Mouse (Mus musculus): ENCODE data around the gene Pola1.

DNA sequence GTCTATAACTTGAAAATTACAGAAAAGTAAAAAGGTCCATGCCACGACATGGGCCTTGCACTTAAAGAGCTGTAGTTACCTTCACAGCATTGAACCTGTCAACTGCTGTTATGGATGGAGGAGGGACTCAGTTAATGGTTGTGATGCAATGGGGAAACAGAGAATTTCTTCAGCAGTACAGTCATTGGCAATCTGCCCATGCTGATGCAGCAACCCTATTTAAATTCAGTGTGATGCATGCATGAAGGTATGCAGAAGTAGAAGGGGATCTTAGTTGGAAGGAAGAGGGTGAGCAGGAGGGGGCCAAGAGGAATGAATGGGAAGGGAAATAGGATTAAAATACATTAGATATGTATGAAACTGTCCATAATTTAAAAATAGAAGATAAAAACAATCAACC, 262.2 kb downstream of the Pola1 start:
- TF ChIP-seq MAX (IDR thresholded peaks at IDR 0.05; ENCODE audit: low read depth) (no peak), POLR2A (IDR thresholded peaks at IDR 0.05; ENCODE audit: insufficient read length, low read depth) (no peak), E2F4 (IDR thresholded peaks at IDR 0.05; ENCODE audit: insufficient read depth) (no peak), MYOD1 (IDR thresholded peaks at IDR 0.05; ENCODE audit: control insufficient read depth in 1 of 3, insufficient read length in 2 of 3, low read depth in 2 of 3) (no peak), POLR2AphosphoS2 (IDR thresholded peaks at IDR 0.05; ENCODE audit: insufficient read length, low read depth) (no peak)

Measured in myocyte (in vitro differentiated cells).